Mouse (Mus musculus): ENCODE measurements around the gene Arid3a. TPM values are rescaled to one million over a fixed set of nuclear protein-coding genes. Genes with fewer than 3 reads are reported as not detected.

Arid3a gene
- polyA plus RNA-seq, 1 experiment from 2014 or later, result 9.0 TPM

GRCm38 (mm10) chr10:79912412-79912811, 14.4 kb upstream of the Arid3a start:
- Histone ChIP-seq H3K27me3 (ENCODE audit: control insufficient read depth, insufficient read depth, low read length) (peaks cover under 1% of the 10 kb centered on the region), H3K4me3 (ENCODE audit: low read depth, low read length) (no peak overlapping the region), H3K27ac (ENCODE audit: low read depth, low read length) (no peak overlapping the region), H3K36me3 (ENCODE audit: control insufficient read depth, insufficient read depth, low read length) (no peaks in the 10 kb centered on the region), H3K4me1 (replicated peaks; ENCODE audit: control insufficient read depth, insufficient read depth, low read length) (peaks cover 8% of the 10 kb centered on the region), H3K9me3 (ENCODE audit: control insufficient read depth, low read length) (no peaks in the 10 kb centered on the region), H3K4me2 (replicated peaks; ENCODE audit: low read depth, low read length) (no peak overlapping the region), H3K9ac (ENCODE audit: low read depth, low read length) (no peak overlapping the region)
- DNase-seq (ENCODE audit: low spot score) (no peak), ATAC-seq (ENCODE audit: low FRiP score) (no peak)
- 71% methylated on average over 20 of the region's 20 CpGs for WGBS

DNA sequence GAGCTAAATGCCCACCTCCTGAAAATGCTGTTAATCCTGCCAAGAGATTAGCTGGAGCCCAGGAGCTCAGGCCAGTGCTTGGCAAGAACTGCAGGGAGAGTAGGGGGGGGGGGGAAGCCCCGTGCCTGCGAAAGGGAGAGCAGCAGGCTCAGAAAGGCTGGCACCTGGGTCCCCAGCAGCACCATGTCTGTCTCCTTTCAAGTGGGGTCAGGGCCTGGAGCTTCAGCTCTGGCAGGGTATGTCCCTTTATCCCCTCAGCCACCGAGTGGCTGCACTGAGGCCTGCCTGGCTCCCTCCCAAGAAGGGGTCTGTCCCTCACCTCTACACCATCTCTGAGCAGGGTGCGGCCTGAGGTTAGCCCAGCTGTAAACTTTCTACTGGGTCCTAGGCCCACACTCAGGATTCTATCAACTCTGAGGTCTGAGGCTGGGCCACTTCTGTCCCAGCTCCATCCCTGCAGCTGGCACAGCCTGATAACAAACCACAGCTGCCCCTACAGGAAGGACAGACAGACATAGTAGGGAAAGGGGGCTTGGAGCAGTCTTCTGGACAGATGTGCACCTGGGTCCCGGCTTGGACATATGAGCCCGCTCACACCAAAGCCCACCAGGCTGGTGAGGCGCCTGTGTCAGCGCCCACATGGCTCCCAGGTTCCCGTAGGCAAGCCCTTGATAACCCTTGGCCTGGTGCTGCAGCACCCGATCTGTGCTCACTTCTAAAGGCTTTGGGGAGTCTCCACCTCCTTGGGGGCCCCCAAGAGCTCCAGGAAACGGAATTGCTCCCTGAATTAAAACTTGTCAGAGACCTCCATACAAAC, 12.5 kb upstream of the Arid3a start:
- ATAC-seq (ENCODE audit: low FRiP score), result no peak
- DNase-seq (ENCODE audit: low spot score), result no peak
- Histone ChIP-seq H3K4me2 (replicated peaks; ENCODE audit: low read depth, low read length) (no peak overlapping the region; the same call in 1 of the 2 replicates), H3K4me1 (replicated peaks; ENCODE audit: control insufficient read depth, insufficient read depth, low read length) (peaks cover 12% of the 10 kb centered on the region), H3K27me3 (ENCODE audit: control insufficient read depth, insufficient read depth, low read length) (peaks cover 20% of the 10 kb centered on the region), H3K4me3 (ENCODE audit: low read depth, low read length) (peak overlapping the region; percentile 10; the same call in 1 of the 2 replicates), H3K9me3 (ENCODE audit: control insufficient read depth, low read length) (no peaks in the 10 kb centered on the region), H3K9ac (ENCODE audit: low read depth, low read length) (no peak overlapping the region), H3K36me3 (ENCODE audit: control insufficient read depth, insufficient read depth, low read length) (no peaks in the 10 kb centered on the region), H3K27ac (ENCODE audit: low read depth, low read length) (no peak overlapping the region)
- WGBS, result 79% methylated on average over 9 of the region's 11 CpGs

GRCm38 (mm10) chr10:79914948-79915596, 11.8 kb upstream of the Arid3a start:
- Histone ChIP-seq H3K4me3 (ENCODE audit: low read depth, low read length) (no peak overlapping the region), H3K4me1 (replicated peaks; ENCODE audit: control insufficient read depth, insufficient read depth, low read length) (peaks cover 14% of the 10 kb centered on the region), H3K36me3 (ENCODE audit: control insufficient read depth, insufficient read depth, low read length) (no peaks in the 10 kb centered on the region), H3K27me3 (ENCODE audit: control insufficient read depth, insufficient read depth, low read length) (peaks cover 27% of the 10 kb centered on the region), H3K27ac (ENCODE audit: low read depth, low read length) (no peak overlapping the region), H3K4me2 (replicated peaks; ENCODE audit: low read depth, low read length) (peak overlapping the region; percentile 6; the same call in 1 of the 2 replicates), H3K9ac (ENCODE audit: low read depth, low read length) (no peak overlapping the region), H3K9me3 (ENCODE audit: control insufficient read depth, low read length) (no peaks in the 10 kb centered on the region)
- WGBS, result 79% methylated on average over 7 of the region's 7 CpGs
- ATAC-seq (ENCODE audit: low FRiP score), result no peak
- no peak for DNase-seq (ENCODE audit: low spot score)

- Histone ChIP-seq H3K4me2 (replicated peaks; ENCODE audit: low read depth, low read length) (peak overlapping the region; percentile 92), H3K36me3 (ENCODE audit: control insufficient read depth, insufficient read depth, low read length) (no peaks in the 10 kb centered on the region), H3K27ac (ENCODE audit: low read depth, low read length) (no peak overlapping the region), H3K9ac (ENCODE audit: low read depth, low read length) (peak overlapping the region; percentile 91), H3K9me3 (ENCODE audit: control insufficient read depth, low read length) (no peaks in the 10 kb centered on the region), H3K4me1 (replicated peaks; ENCODE audit: control insufficient read depth, insufficient read depth, low read length) (peaks cover 20% of the 10 kb centered on the region), H3K27me3 (ENCODE audit: control insufficient read depth, insufficient read depth, low read length) (peaks cover 38% of the 10 kb centered on the region), H3K4me3 (ENCODE audit: low read depth, low read length) (peak overlapping the region; percentile 82)
- DNase-seq (ENCODE audit: low spot score) (no peak), ATAC-seq (ENCODE audit: low FRiP score) (no peak; the same call in 1 of the 2 replicates)
- 5% methylated on average over 8 of the region's 8 CpGs for WGBS
These were observed 10.8 kb upstream of the Arid3a start for GRCm38 (mm10) chr10:79916081-79916480.

DNA sequence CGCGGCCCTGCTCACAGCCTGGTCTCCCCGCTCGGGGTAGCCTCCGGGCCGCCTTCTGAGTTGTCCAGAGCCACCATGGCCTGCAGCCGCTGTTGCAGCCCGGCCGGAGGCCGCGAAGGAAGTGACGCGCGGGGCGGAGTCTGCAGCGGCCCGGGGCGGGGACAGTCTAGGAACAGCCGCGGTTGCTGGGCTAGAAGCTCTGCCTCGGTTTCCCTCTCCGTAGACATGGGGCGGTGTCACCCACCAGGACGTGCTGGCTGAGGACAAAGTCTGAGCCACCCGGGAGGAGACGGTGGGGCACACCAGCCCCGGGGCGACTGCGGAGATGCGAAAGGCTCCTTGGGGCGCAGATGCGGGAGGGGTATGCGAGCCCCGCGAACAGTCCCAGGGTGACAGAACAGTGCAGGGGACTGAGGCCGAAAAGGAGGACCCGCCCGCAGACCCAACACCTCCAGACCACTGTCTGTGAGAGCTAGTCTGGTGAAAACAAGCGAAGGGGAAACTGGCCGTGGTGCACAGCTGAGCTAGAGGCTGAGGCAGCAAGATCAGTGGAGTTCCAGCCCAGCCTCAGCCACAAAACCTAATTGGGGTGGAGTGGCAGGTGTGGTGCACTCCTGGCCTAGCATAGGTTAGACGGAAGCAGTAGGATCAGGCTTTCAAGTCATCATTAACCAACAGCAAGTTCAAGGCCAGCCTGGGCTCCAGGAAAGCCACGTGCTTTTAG, 9.9 kb upstream of the Arid3a start, which contains the start of gene Kiss1r:
Gene Kiss1r, plus strand, starts transcription at position 164 of the 724 bp plus-strand sequence.
- peaks cover 46% of the 10 kb centered on the region for H3K27me3 ChIP-seq (ENCODE audit: control insufficient read depth, insufficient read depth, low read length)
- H3K4me1 ChIP-seq (replicated peaks; ENCODE audit: control insufficient read depth, insufficient read depth, low read length), result peaks cover 26% of the 10 kb centered on the region
- DNase-seq (ENCODE audit: low spot score), result peak; percentile 89
- H3K4me3 ChIP-seq (ENCODE audit: low read depth, low read length), result peak within 1 kb of the TSS; percentile 82
- H3K9ac ChIP-seq (ENCODE audit: low read depth, low read length), result peak within 1 kb of the TSS; percentile 91
- ATAC-seq (ENCODE audit: low FRiP score), result peak; percentile 83
- no peaks in the 10 kb centered on the region for H3K9me3 ChIP-seq (ENCODE audit: control insufficient read depth, low read length)
- 2% methylated on average over 41 of the region's 42 CpGs for WGBS
- H3K4me2 ChIP-seq (replicated peaks; ENCODE audit: low read depth, low read length), result peak within 1 kb of the TSS; percentile 92
- H3K36me3 ChIP-seq (ENCODE audit: control insufficient read depth, insufficient read depth, low read length), result no peaks in the 10 kb centered on the region
- peak within 1 kb of the TSS; percentile 39; the same call in 1 of the 2 replicates for H3K27ac ChIP-seq (ENCODE audit: low read depth, low read length)

DNA sequence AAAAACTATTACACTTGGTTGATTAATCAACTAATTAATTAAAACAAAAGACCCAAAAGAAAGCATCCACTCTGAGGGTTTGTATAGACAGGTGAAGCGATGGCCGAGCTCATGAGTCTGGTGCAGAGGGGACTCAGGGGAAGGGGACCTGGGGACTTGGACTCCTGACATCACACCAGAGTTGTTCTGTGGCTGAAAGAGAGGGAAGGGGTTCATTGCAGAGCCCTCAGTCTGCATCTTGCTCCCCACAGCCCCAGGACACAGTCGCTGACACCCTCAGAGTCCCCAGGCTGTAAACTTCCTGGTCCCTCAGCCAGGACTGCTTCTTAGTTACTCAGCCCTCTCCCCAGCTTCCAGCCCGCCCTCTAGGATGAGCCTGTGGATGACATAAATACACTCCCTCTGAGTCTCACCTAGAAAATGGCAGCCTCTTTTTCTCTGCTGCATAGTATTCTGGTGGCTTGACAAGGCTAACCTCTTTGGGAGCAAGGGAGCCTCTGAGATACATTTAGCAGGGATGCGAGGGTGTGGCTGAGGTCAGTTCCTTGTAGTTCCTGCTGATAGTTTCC, 9.2 kb upstream of the Arid3a start:
- DNase-seq (ENCODE audit: low spot score), result no peak
- Histone ChIP-seq H3K4me2 (replicated peaks; ENCODE audit: low read depth, low read length) (peak overlapping the region; percentile 92; the same call in 1 of the 2 replicates), H3K36me3 (ENCODE audit: control insufficient read depth, insufficient read depth, low read length) (no peaks in the 10 kb centered on the region), H3K9me3 (ENCODE audit: control insufficient read depth, low read length) (no peaks in the 10 kb centered on the region), H3K4me1 (replicated peaks; ENCODE audit: control insufficient read depth, insufficient read depth, low read length) (peaks cover 26% of the 10 kb centered on the region), H3K27me3 (ENCODE audit: control insufficient read depth, insufficient read depth, low read length) (peaks cover 53% of the 10 kb centered on the region), H3K4me3 (ENCODE audit: low read depth, low read length) (peak overlapping the region; percentile 82; the same call in 1 of the 2 replicates), H3K27ac (ENCODE audit: low read depth, low read length) (no peak overlapping the region), H3K9ac (ENCODE audit: low read depth, low read length) (no peak overlapping the region; the same call in 1 of the 2 replicates)
- 61% methylated on average over 5 of the region's 5 CpGs for WGBS
- ATAC-seq (ENCODE audit: low FRiP score), result no peak

GRCm38 (mm10) chr10:79918231-79919078, 8.4 kb upstream of the Arid3a start:
- H3K27me3 ChIP-seq (ENCODE audit: control insufficient read depth, insufficient read depth, low read length), result peaks cover 61% of the 10 kb centered on the region
- no peaks in the 10 kb centered on the region for H3K9me3 ChIP-seq (ENCODE audit: control insufficient read depth, low read length)
- no peaks in the 10 kb centered on the region for H3K36me3 ChIP-seq (ENCODE audit: control insufficient read depth, insufficient read depth, low read length)
- WGBS, result 4% methylated on average over 35 of the region's 35 CpGs
- H3K4me3 ChIP-seq (ENCODE audit: low read depth, low read length), result 0 out of 2 replicates have a peak overlapping the region, but pooled peaks have one; percentile 6
- no peak overlapping the region for H3K9ac ChIP-seq (ENCODE audit: low read depth, low read length)
- H3K27ac ChIP-seq (ENCODE audit: low read depth, low read length), result no peak overlapping the region
- DNase-seq (ENCODE audit: low spot score), result peak; percentile 31
- 0 out of 2 replicates have a peak overlapping the region, but pooled peaks have one; percentile 7 for H3K4me2 ChIP-seq (replicated peaks; ENCODE audit: low read depth, low read length)
- ATAC-seq (ENCODE audit: low FRiP score), result no peak
- H3K4me1 ChIP-seq (replicated peaks; ENCODE audit: control insufficient read depth, insufficient read depth, low read length), result peaks cover 26% of the 10 kb centered on the region

All from hindbrain, embryonic 11.5 days (tissue).